Mouse (Mus musculus) G1E-ER4 (cell line): ENCODE results near the gene Nbeal2. TPM values are rescaled to one million over a fixed set of nuclear protein-coding genes. Genes with fewer than 3 reads are reported as not detected.

Source experiments
- GATA1 ChIP-seq: IDR thresholded peaks from one replicate; pipeline ENCODE4 v1.8.0; 2012; ENCODE audit warnings: low read length, inconsistent platforms
- polyA plus RNA-seq: library from polyadenylated mRNA; stranded (reverse); fragments of >175 nt; gene quantifications from 2 replicates; pipeline ENCODE4 v1.2.3, GENCODE M21; 2012

The Nbeal2 gene
- polyA plus RNA-seq: 82.0 and 88.5 TPM in 2 replicates

- no peak for TF ChIP-seq GATA1
These were observed at the start of gene Nbeal2 for GRCm38 (mm10) chr9:110653655-110654461. Nbeal2 (minus strand) TSS chr9:110654161.

DNA sequence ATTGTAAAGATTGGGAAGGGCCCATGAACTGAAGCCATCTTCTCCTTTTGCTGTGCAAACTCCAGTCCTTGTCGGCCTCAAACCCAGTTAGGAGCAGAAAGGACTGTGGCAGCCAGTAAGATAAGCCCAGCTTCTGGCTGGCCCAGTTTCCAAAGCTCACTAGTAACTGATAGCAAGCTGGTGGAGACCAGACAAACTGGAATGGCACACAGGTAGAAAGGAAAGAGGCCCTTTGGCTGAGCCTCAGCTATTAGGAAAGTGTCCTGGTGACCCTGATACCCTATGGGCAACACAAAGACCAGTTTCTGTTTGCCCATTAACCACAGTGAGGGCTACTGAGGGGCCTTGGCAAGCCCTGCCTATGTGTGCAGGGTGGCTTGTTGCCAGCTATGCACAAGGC lies 48.9 kb upstream of the Nbeal2 start:
- TF ChIP-seq GATA1: no peak

DNA sequence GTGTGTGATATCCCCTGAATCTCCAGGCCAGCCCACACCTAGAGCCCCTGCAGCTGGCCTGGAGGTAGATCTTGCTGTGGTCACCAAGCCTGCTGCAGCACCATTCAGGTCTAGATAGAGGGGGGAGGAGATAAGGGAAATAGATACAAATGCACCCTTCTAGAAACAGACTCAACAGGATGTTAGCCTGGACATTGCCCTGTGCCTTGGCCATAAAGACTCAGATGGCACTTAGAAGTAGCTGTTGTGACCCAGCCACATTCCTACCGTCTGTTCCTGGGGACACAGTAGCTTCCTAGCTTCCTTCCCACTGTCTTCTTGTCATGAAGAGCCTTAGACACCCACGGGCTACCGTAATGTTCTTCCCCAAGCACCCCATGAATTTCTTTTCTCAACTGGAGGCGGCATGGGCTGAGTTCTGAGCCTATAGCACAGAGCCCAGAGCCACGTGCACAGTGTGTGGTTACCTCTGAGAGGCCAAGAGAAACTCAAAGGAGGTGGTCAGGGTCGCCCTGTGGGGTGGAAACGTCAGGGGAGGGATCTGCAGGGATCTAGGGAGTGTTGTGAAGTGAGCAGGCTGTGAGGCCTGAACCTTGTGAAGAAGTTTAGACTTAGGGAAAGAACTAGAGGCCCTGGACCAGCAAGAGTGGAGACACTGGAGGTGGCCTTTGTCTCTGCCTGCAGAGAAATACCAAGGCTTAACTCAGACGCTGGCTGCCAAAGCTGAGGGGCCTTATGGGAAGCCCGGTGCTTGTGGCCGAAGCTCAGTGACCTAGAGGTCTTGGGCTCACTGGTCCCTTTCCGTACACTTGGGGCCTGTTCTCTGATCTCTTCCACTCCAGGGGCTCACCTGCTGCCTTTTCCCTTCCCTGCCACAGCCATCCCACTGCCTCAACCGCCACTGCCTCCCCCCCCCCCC lies 47.4 kb upstream of the Nbeal2 start:
- TF ChIP-seq GATA1: no peak

DNA sequence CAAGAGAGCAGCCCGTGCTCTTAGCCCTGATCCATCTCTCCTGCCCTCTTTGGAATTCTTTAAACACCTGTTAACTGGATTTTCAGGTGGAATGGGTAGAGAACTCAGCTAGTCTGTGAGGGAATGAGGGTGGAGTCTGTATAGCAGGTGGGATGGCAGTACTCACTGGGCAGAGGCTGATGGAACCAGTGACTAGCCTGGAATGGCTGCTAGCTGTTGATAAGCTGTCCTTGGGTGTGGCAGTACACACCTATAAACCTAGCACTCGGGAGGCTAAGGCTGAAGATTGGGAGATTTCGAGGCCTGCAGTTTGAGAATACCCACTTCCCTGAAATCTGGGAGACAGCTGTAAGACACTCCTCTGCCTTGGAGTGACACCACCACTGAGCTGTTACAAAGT lies 45.6 kb upstream of the Nbeal2 start:
- no peak for TF ChIP-seq GATA1

GRCm38 (mm10) chr9:110697465-110697864 lies 43.5 kb upstream of the Nbeal2 start:
- no peak for TF ChIP-seq GATA1

- TF ChIP-seq GATA1: no peak
These were observed 42.5 kb upstream of the Nbeal2 start for GRCm38 (mm10) chr9:110696427-110696826.

GRCm38 (mm10) chr9:110695165-110695755 lies 41.3 kb upstream of the Nbeal2 start:
- TF ChIP-seq GATA1: no peak

- TF ChIP-seq GATA1: no peak
These were observed 35.4 kb upstream of the Nbeal2 start for GRCm38 (mm10) chr9:110689261-110689779.

- TF ChIP-seq GATA1: no peak
These were observed 33.9 kb upstream of the Nbeal2 start for GRCm38 (mm10) chr9:110687846-110688245.

GRCm38 (mm10) chr9:110687061-110687460 lies 33.1 kb upstream of the Nbeal2 start:
- TF ChIP-seq GATA1: no peak

DNA sequence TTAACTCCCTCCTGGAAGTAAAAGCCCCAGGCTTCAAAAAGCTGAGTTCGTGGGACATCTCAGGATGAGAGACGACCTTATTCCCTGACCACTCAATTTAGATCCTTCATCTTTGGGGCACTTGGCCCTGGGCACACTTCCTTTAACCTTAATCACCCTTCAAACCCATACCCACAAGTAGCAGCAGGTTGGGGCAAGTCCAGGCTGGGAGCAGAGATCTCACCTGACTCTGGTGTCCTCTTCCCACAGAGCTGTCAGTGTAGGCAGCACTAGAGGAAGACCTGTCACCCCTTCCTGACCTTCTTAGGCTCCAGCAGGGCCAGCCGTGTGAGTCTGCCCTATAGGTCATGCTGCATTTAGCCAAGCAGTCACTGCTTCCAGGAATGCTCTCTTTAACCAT lies 32.5 kb upstream of the Nbeal2 start:
- no peak for TF ChIP-seq GATA1

- no peak for TF ChIP-seq GATA1
These were observed 31.6 kb upstream of the Nbeal2 start for GRCm38 (mm10) chr9:110685591-110685990.

- TF ChIP-seq GATA1: no peak
These were observed 31.2 kb upstream of the Nbeal2 start for GRCm38 (mm10) chr9:110685187-110685586.

DNA sequence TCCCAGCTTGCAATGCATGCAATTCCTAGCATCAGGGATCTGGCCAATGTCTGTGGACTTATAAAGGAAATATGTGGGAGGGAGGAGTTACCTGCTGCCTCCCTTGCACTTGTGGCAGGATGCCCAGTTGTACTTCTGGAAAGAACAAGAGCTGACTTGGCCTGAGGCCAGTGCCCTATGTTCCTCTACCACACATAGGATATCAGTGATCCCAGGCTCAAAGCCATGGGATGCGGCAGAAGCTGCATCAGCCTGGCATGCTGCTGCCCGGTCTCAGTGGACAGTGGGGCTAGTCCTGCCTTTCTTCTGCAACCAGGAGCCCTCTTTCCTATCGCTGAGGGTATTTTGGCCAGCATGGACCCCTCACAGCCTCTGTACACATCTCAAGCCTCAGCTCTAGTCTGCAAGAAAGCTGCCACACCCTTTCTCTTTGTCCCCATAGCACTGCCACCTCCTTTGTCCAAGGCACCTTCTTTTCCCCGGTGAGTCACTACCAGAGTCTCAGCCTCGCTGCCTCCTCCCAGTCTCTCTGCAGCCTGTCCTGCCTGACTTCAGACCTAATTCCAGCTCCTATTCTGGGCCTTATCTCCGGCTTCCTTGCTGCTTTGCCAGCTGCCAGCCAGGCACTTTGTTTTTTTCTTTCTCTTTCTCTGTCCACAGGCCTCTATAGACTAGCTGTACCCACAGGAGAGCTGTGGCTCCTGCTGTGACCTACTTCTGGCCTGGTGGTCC lies 30.3 kb upstream of the Nbeal2 start:
- TF ChIP-seq GATA1: no peak

- TF ChIP-seq GATA1: no peak
These were observed 29.7 kb upstream of the Nbeal2 start for GRCm38 (mm10) chr9:110683574-110684099.
